Mouse (Mus musculus): ENCODE data around the gene Arl10.

Arl10 gene

DNA sequence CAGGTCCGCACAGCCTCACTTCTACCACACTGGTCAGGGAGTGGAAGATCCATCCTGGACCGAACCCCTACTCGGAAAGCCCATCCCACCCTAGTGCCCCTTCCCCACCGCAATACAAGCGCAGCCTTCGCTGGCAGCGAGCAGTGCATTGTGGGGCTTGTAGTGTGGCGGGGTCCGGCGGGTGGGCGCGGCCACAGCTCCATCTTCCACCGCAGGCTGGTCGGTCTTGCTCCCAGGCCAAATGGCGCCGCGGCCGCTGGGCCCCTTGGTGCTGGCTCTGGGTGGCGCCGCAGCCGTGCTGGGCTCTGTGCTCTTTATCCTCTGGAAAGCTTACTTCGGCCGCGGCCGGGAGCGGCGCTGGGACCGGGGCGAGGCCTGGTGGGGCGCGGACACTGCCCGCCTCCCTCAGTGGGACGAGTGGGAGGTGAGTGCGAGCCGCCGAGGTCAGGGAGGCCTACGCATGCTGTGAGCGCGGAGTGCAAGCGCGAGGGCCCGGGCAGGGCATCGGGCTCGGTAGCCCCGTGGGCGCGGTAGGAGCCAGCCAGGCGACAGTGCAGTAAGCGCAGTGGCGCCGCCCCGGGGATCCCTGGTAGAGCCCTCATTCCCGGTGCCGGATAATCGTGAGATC, at the start of gene Arl10:
Gene Arl10, plus strand, starts transcription at position 162 of the 628 bp plus-strand sequence.
- under 1% methylated on average over 55 of the region's 55 CpGs for WGBS

DNA sequence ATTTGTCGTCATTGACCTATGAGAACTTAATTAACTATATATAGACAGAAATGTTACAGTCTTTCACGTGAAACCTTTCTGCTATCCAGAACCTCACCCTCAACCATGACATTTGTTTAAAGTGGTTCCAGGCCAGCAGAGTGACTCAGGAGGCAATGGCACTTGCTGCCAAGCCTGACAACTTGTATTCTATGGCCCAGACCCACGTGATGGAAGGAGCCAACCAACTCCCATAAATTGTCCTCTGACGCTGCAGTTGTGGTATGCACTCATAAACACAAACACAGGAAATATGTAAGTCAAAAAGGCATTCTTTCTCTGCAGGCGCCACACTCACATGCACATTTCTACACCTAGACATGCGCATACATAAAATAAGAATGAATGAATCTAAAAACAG, 47.7 kb upstream of the Arl10 start:
- WGBS = 80% methylated on average over 6 of the region's 6 CpGs

DNA sequence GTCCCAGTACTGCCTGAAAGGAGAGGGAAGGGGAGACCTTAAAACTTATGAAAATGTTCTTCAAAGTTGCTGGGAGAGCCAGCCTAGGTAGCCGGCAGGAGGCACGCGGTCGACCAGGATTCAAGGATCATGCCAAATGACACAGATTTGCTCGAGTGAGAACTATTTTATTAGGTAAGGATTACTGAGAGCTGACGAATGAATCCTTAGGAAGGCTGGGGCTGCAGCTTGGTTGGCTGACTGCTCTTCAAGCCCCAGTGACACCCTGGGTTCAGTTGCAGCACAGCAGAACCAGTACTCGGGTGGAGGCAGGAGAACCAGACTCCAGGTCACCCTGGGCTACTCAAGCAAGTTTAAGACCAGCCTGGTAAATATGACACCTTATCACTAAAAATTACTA, 26.8 kb upstream of the Arl10 start:
- 81% methylated on average over 7 of the region's 7 CpGs for WGBS

GRCm38 (mm10) chr13:54556176-54556575, 18.6 kb upstream of the Arl10 start:
- WGBS = 90% methylated on average over 9 of the region's 9 CpGs

GRCm38 (mm10) chr13:54556796-54557195, 18.0 kb upstream of the Arl10 start:
- WGBS = 50% methylated on average over 3 of the region's 3 CpGs

DNA sequence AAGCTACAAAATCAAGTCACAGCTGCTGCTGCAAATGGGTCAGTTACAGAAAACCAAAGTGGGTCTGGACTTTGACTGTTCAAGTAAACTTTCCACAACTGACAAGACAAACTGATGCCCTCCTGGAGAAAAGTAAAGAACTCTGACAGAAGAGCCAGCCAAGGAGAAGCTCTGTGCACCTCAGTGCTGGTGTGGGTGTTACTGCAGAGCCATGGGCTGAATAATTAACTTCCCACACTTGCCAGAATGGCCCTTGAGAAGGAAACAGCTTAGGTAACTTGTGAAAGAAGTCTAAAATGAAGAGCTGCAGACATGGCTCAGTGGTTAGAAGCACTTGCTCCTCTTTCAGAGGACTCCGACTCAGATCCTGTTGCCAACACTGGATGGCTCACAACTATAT, 17.2 kb upstream of the Arl10 start:
- 62% methylated on average over 1 of the region's 1 CpGs for WGBS

GRCm38 (mm10) chr13:54559656-54560055, 15.2 kb upstream of the Arl10 start:
- 39% methylated on average over 2 of the region's 2 CpGs for WGBS

GRCm38 (mm10) chr13:54560608-54561007, 14.2 kb upstream of the Arl10 start:
- WGBS = 62% methylated on average over 7 of the region's 7 CpGs

- WGBS = 62% methylated on average over 7 of the region's 7 CpGs
These were observed 12.3 kb upstream of the Arl10 start for GRCm38 (mm10) chr13:54562562-54562961.

- WGBS = 6% methylated on average over 45 of the region's 45 CpGs
These were observed 10.3 kb upstream of the Arl10 start for GRCm38 (mm10) chr13:54564232-54565200.

DNA sequence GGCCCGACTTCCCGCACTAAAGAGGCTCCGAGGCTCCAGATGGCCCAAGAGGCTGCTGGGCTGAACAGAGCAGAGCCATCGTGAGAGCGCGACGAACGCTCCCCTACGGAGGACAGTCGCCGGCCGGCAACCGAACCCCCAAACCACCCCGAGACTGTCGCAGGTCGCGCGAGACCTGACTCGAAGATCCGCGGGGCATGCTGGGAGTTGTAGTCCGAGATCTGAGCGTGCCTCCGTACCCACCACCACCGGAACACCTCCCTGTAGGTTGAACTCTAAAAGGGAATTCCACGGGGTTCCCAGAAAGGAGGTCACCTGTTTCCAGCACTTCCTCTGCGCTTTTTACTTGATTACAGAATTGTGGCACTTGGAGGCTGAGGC, 9.6 kb upstream of the Arl10 start, which contains the start of gene 4833439L19Rik:
Gene 4833439L19Rik, minus strand, starts transcription at position 235 of the 381 bp plus-strand sequence.
- 0% methylated on average over 27 of the region's 27 CpGs for WGBS

DNA sequence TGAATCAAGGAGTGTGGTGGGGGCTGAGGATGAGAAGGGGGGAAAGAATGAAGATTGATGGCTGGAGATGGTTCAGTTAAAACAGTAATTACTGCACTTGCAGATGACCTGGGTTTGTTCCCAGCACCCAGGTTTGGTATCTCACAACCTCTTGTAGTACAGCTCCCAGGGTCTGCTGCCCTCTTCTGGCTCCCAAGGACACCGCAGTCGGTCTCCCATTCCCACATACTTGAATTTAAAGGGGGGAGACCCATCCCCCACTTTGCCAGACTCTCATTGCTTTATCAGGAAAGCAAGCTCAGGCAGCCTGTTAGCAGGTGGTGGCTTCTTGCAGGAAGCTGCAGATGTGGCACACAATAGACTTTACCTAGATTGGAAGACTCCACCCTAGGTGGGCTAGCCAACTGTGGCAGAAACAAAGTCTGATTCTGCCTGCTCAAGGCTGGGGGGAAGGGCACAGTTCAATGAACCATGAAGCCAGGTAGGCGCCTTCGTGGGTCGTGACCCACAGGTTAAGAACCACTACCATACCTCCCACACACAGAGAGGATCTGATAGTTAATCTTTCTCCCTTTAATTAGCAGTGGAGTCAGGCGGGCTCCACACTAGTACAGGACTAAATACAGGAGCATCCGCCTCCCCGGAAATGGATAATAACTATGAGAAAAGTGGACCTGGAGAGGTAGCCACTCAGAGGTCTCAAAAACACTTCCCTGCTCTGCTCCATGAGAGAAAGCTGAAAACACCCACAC, 9.0 kb upstream of the Arl10 start:
- 40% methylated on average over 8 of the region's 8 CpGs for WGBS

GRCm38 (mm10) chr13:54568380-54568779, 6.4 kb upstream of the Arl10 start:
- WGBS = 62% methylated on average over 5 of the region's 5 CpGs

DNA sequence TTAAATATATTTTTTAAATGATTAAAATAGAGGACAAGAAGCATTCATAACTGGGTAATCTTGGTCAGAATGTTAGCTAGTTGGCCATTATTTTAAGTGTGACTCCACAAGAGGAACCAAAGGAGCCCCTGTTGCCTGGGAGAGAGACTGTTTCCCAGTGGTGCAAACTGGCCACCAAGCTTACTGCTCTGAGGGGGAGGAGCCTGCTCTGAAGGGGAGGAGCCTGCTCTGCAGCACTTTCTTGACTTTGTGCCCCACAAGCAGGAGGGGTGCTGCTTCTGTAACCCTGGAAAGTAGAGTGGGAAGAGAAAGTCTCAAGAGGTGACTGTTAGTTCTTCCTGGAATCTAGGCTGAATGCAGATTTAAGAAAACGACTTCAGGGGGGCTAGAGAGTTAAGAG, 5.5 kb upstream of the Arl10 start:
- WGBS = 50% methylated on average over 1 of the region's 1 CpGs

- WGBS = 84% methylated on average over 4 of the region's 4 CpGs
These were observed 4.1 kb upstream of the Arl10 start for GRCm38 (mm10) chr13:54570736-54571135.

DNA sequence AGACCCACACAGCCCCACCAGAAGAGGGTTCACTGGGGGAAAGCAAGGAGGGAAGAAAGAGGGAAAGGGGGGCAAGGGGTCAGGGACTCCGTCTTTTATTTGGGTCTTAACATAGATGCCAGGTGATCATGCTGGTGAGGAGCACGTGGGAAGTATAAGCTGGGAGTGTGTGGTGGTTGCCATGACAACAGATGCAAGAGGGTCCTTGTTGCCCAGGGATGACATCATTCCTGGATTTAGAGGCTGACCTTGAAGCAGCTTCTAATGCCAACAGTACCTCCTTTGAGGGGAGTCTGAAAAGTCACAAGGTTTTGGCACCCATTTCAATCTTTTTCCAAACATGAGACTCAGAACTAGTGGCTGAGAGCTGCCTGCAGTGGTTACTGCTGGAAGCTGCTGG, 3.2 kb upstream of the Arl10 start:
- WGBS = 25% methylated on average over 2 of the region's 2 CpGs

DNA sequence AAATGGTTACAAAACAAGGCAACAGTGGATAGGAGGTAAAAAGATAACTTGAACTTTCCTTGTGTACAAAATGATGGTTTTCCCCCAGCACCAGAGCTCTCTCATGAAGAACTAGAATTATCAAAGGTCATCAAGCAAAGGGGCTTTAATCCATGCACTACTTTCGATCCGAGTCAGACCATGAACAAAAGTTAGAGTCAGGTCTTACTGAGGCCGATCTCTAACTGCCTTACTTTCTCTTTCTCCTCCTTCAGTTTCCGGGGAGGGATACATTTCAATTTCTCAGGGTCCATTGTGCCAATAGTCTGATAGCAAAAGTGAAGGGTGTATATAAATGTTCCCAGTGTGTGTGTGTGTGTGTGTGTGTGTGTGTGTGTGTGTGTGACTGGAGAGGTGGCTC, 2.2 kb upstream of the Arl10 start:
- WGBS = 80% methylated on average over 4 of the region's 4 CpGs

GRCm38 (mm10) chr13:54575489-54575888, 674 bp downstream of the Arl10 start:
- 5% methylated on average over 19 of the region's 19 CpGs for WGBS

- WGBS = 79% methylated on average over 21 of the region's 21 CpGs
These were observed 3.1 kb downstream of the Arl10 start for GRCm38 (mm10) chr13:54577652-54578507.

GRCm38 (mm10) chr13:54581385-54581784, 6.6 kb downstream of the Arl10 start:
- 70% methylated on average over 2 of the region's 2 CpGs for WGBS

DNA sequence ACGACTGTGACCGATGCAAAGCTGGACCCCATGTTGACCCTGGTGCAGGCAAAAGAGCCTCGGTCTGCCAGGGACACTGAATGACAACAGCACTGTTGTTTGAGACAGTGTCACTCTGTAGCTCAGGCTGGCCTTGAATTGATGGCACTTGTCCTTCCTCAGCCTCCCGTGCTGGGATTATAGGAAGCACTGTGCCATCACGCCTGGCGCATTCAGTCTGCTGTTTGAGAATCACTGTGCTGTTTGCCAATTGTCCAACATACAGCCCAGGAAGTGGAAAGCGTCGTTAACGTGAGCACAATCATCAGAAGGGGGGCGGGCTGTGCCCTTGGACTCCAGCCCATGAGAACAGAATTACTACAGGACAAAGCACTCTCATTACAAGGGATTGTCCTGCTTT, 7.3 kb downstream of the Arl10 start:
- 45% methylated on average over 10 of the region's 10 CpGs for WGBS

Measured in cerebral cortex, adult 2 months (tissue).